Mouse (Mus musculus): Measurements from ENCODE around the gene Camkmt. TPM values are rescaled to one million over a fixed set of nuclear protein-coding genes. Genes with fewer than 3 reads are reported as not detected.
A peak's percentile ranks its signal among the peaks of the same experiment; 100 is the strongest.

The Camkmt gene
- polyA plus RNA-seq (2012; rRNA removed): 4.8 and 4.9 TPM in 2 replicates

- H3K36me3 ChIP-seq (ENCODE audit: control insufficient read depth, insufficient read depth, low read length): no peaks in the 10 kb centered on the region
- peaks cover 2% of the 10 kb centered on the region; the same call in 1 of the 2 replicates for H3K4me1 ChIP-seq (ENCODE audit: control insufficient read depth, insufficient read depth, low read length)
- H3K27ac ChIP-seq (ENCODE audit: control insufficient read depth, insufficient read depth, low read depth, low read length): peak within 1 kb of the TSS; percentile 88
- H3K4me3 ChIP-seq (ENCODE audit: control insufficient read depth, low read depth, low read length): peak within 1 kb of the TSS; percentile 92
- no peaks in the 10 kb centered on the region for H3K27me3 ChIP-seq (ENCODE audit: control insufficient read depth, insufficient read depth, low read length)
- TF ChIP-seq POLR2A (IDR thresholded peaks at IDR 0.05; ENCODE audit: control insufficient read depth, low read depth, low read length): peak; percentile 84
- TF ChIP-seq CTCF (IDR thresholded peaks at IDR 0.05; ENCODE audit: control insufficient read depth, insufficient read depth, insufficient replicate concordance, low read depth, low read length): no peak
Observed at GRCm38 (mm10) chr17:85090120-85091099, at the start of gene Camkmt, which contains the start of gene Prepl. TSS of gene Camkmt (plus strand) at chr17:85090552. TSS of gene Prepl (minus strand) at chr17:85090241.

- H3K4me3 ChIP-seq (ENCODE audit: control insufficient read depth, low read depth, low read length): no peak overlapping the region
- H3K27ac ChIP-seq (ENCODE audit: control insufficient read depth, insufficient read depth, low read depth, low read length): no peak overlapping the region
- H3K4me1 ChIP-seq (ENCODE audit: control insufficient read depth, insufficient read depth, low read length): no peaks in the 10 kb centered on the region
- H3K27me3 ChIP-seq (ENCODE audit: control insufficient read depth, insufficient read depth, low read length): no peaks in the 10 kb centered on the region
- no peak for TF ChIP-seq CTCF (IDR thresholded peaks at IDR 0.05; ENCODE audit: control insufficient read depth, insufficient read depth, insufficient replicate concordance, low read depth, low read length)
- no peak for TF ChIP-seq POLR2A (IDR thresholded peaks at IDR 0.05; ENCODE audit: control insufficient read depth, low read depth, low read length)
- no peaks in the 10 kb centered on the region for H3K36me3 ChIP-seq (ENCODE audit: control insufficient read depth, insufficient read depth, low read length)
Observed at GRCm38 (mm10) chr17:85040913-85041312, 49.4 kb upstream of the Camkmt start.

- no peaks in the 10 kb centered on the region for H3K27me3 ChIP-seq (ENCODE audit: control insufficient read depth, insufficient read depth, low read length)
- no peak overlapping the region for H3K27ac ChIP-seq (ENCODE audit: control insufficient read depth, insufficient read depth, low read depth, low read length)
- H3K4me1 ChIP-seq (ENCODE audit: control insufficient read depth, insufficient read depth, low read length): no peaks in the 10 kb centered on the region
- H3K36me3 ChIP-seq (ENCODE audit: control insufficient read depth, insufficient read depth, low read length): no peaks in the 10 kb centered on the region
- H3K4me3 ChIP-seq (ENCODE audit: control insufficient read depth, low read depth, low read length): no peak overlapping the region
- no peak for TF ChIP-seq POLR2A (IDR thresholded peaks at IDR 0.05; ENCODE audit: control insufficient read depth, low read depth, low read length)
- no peak for TF ChIP-seq CTCF (IDR thresholded peaks at IDR 0.05; ENCODE audit: control insufficient read depth, insufficient read depth, insufficient replicate concordance, low read depth, low read length)
Observed at GRCm38 (mm10) chr17:85042419-85042818, 47.9 kb upstream of the Camkmt start.

GRCm38 (mm10) chr17:85043404-85043816 is 46.9 kb upstream of the Camkmt start:
- no peak overlapping the region for H3K27ac ChIP-seq (ENCODE audit: control insufficient read depth, insufficient read depth, low read depth, low read length)
- no peaks in the 10 kb centered on the region for H3K4me1 ChIP-seq (ENCODE audit: control insufficient read depth, insufficient read depth, low read length)
- H3K36me3 ChIP-seq (ENCODE audit: control insufficient read depth, insufficient read depth, low read length): no peaks in the 10 kb centered on the region
- TF ChIP-seq CTCF (IDR thresholded peaks at IDR 0.05; ENCODE audit: control insufficient read depth, insufficient read depth, insufficient replicate concordance, low read depth, low read length): no peak
- H3K4me3 ChIP-seq (ENCODE audit: control insufficient read depth, low read depth, low read length): no peak overlapping the region
- no peaks in the 10 kb centered on the region for H3K27me3 ChIP-seq (ENCODE audit: control insufficient read depth, insufficient read depth, low read length)

GRCm38 (mm10) chr17:85044466-85044865 is 45.9 kb upstream of the Camkmt start:
- Histone ChIP-seq H3K4me3 (ENCODE audit: control insufficient read depth, low read depth, low read length) (peak overlapping the region; percentile 62), H3K27ac (ENCODE audit: control insufficient read depth, insufficient read depth, low read depth, low read length) (no peak overlapping the region), H3K27me3 (ENCODE audit: control insufficient read depth, insufficient read depth, low read length) (no peaks in the 10 kb centered on the region), H3K36me3 (ENCODE audit: control insufficient read depth, insufficient read depth, low read length) (no peaks in the 10 kb centered on the region), H3K4me1 (ENCODE audit: control insufficient read depth, insufficient read depth, low read length) (no peaks in the 10 kb centered on the region)
- no peak for TF ChIP-seq POLR2A (IDR thresholded peaks at IDR 0.05; ENCODE audit: control insufficient read depth, low read depth, low read length)
- no peak for TF ChIP-seq CTCF (IDR thresholded peaks at IDR 0.05; ENCODE audit: control insufficient read depth, insufficient read depth, insufficient replicate concordance, low read depth, low read length)

GRCm38 (mm10) chr17:85045160-85045559 is 45.2 kb upstream of the Camkmt start:
- TF ChIP-seq POLR2A (IDR thresholded peaks at IDR 0.05; ENCODE audit: control insufficient read depth, low read depth, low read length) (no peak), CTCF (IDR thresholded peaks at IDR 0.05; ENCODE audit: control insufficient read depth, insufficient read depth, insufficient replicate concordance, low read depth, low read length) (no peak)
- H3K4me3 ChIP-seq (ENCODE audit: control insufficient read depth, low read depth, low read length): no peak overlapping the region
- H3K27me3 ChIP-seq (ENCODE audit: control insufficient read depth, insufficient read depth, low read length): no peaks in the 10 kb centered on the region
- H3K4me1 ChIP-seq (ENCODE audit: control insufficient read depth, insufficient read depth, low read length): no peaks in the 10 kb centered on the region
- no peak overlapping the region for H3K27ac ChIP-seq (ENCODE audit: control insufficient read depth, insufficient read depth, low read depth, low read length)
- H3K36me3 ChIP-seq (ENCODE audit: control insufficient read depth, insufficient read depth, low read length): no peaks in the 10 kb centered on the region

GRCm38 (mm10) chr17:85048379-85048778 is 42.0 kb upstream of the Camkmt start:
- Histone ChIP-seq H3K36me3 (ENCODE audit: control insufficient read depth, insufficient read depth, low read length) (no peaks in the 10 kb centered on the region), H3K4me1 (ENCODE audit: control insufficient read depth, insufficient read depth, low read length) (no peaks in the 10 kb centered on the region), H3K27ac (ENCODE audit: control insufficient read depth, insufficient read depth, low read depth, low read length) (no peak overlapping the region), H3K27me3 (ENCODE audit: control insufficient read depth, insufficient read depth, low read length) (no peaks in the 10 kb centered on the region), H3K4me3 (ENCODE audit: control insufficient read depth, low read depth, low read length) (no peak overlapping the region)
- TF ChIP-seq POLR2A (IDR thresholded peaks at IDR 0.05; ENCODE audit: control insufficient read depth, low read depth, low read length): no peak
